Mouse (Mus musculus) retina, adult 2 months (tissue): Measurements from ENCODE around the gene Tas2r117.

Experiments
- DNase-seq: peaks from one replicate; pipeline ENCODE4 v3.0.0-alpha.2; 2012; ENCODE audit warnings: low read depth, low spot score

The Tas2r117 gene

DNA sequence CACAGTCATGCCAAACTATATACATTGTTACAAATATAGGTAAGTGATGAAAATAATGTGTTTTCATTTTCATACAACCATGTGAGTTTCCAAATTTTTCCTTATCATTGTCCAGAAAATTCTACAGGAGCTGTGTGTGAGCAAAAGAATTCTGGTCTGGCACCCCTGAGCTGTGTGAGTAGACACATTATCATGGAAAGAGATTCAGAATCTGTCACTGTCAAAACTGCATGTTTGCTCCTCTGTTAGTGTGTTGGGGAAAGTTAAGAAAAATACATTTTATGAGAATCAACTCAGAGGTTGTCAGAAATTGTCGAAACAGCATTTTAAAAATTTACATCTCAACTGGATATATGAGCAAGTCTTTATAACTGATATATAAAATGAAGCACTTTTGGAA is at the start of gene Tas2r117:
Tas2r117 (plus strand) TSS at position 301 of the 400 bp plus-strand sequence.
- DNase-seq = no peak

DNA sequence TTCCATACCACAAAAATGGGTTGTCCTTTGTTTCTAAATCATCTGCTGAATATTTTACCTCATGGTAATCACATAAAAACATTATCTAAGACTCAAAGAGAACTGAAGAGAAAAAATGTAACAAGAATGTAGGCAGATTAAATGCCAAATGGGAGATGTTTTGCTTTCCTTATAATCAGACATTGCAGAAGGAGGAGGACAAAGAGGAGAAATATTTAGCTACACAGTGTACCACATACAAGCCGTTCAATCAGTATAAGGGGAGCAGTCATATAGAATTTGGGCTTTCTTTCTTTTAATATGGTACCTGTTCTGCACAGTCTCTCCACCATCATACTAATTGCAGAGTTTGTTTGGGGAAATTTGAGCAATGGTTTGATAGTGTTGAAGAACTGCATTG is 48.2 kb upstream of the Tas2r117 start, which contains the start of gene Tas2r124:
Tas2r124 (plus strand) TSS at position 301 of the 400 bp plus-strand sequence.
- DNase-seq = no peak

- no peak for DNase-seq
Observed at GRCm38 (mm10) chr6:132761831-132762230, 40.8 kb upstream of the Tas2r117 start, which contains the start of gene Tas2r102. TSS of gene Tas2r102 (plus strand) at chr6:132762131.

GRCm38 (mm10) chr6:132778062-132778461 is 24.6 kb upstream of the Tas2r117 start, which contains the start of gene Tas2r136:
TSS of gene Tas2r136 (minus strand) at chr6:132778162.
- no peak for DNase-seq

DNA sequence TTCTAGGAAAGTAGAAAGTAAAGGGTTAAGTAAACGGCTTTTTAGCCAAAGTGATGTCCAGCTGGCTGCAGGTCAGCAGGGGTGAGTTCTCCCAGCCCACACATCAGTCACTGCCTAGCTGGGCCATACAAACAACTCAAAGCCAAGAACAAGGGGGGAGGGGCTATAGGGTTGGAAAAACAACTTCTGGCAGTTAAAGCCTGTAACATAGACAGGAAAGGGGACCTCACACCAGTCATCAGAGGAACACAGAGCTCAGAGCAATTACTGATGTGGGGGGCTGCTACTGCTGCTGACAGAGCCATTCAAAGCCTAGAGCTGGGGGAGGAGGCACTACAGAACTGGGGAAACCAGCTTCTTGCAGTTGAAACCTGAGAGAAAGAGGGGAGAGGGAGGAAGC is 7.2 kb upstream of the Tas2r117 start:
- no peak for DNase-seq

GRCm38 (mm10) chr6:132846842-132847241 is 44.2 kb downstream of the Tas2r117 start, which contains the start of gene Tas2r123:
TSS of gene Tas2r123 (plus strand) at chr6:132847142.
- DNase-seq = no peak
